Mouse (Mus musculus): ENCODE measurements at regions not wholly inside any gene's neighbourhood (a gene's known extent, or its start where the extent isn't known, plus 50 kb on each side); places are given as distances from the start of the nearest gene placed in this dataset.

- ATAC-seq (replicated peaks; ENCODE audit: poor library complexity, severe bottlenecking): peak; percentile 92
These were observed 143.8 kb upstream of the Nrxn1 start for GRCm38 (mm10) chr17:91236653-91237052.

DNA sequence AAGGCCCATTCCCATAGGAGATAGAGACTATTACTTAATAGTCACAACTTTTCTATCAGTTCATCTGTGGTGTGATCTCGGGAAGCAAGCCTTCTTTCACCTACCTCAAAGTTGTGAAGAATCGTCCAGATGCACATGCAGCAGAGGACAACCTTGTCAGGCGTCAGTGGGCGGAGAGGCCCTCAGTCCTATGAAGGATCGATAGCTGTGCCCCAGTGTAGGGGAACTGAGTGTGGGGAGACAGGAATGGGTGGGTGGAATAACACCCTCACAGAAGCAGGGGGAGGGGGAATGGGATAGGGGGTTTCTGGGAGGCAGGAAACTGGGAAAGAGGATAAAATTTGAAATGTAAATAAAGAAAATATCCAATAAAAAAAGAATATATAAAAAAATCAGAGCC lies 133.5 kb upstream of the Nrxn1 start:
- no peak for ATAC-seq (replicated peaks; ENCODE audit: poor library complexity, severe bottlenecking)

- ATAC-seq (replicated peaks; ENCODE audit: poor library complexity, severe bottlenecking): no peak
These were observed 133.0 kb upstream of the Nrxn1 start for GRCm38 (mm10) chr17:91225916-91226315.

DNA sequence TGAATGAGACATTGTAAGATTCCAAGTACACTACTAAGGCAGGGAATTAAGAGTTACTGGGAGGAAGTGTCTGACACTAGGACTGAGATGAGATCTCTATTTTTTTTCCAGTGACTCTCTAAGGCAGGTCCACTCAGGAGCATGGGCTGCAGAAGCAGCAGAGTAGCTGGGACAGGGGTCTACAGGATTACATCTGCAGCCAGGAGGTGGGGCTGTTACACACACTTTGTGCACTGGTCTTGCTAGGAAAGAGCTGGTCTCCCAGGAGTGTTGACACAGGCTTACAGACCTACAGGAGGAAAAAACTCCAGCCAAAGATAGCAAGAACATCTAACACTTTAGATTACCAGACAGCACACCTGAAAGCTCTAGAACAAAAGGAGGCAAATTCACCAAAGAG lies 123.6 kb upstream of the Nrxn1 start:
- no peak for ATAC-seq (replicated peaks; ENCODE audit: poor library complexity, severe bottlenecking)

GRCm38 (mm10) chr17:91182574-91182973 lies 89.7 kb upstream of the Nrxn1 start:
- no peak for ATAC-seq (replicated peaks; ENCODE audit: poor library complexity, severe bottlenecking)

- ATAC-seq (replicated peaks; ENCODE audit: poor library complexity, severe bottlenecking): no peak
These were observed 69.0 kb upstream of the Nrxn1 start for GRCm38 (mm10) chr17:91161834-91162233.
